Mouse (Mus musculus) CD8-positive naive resting alpha-beta T cell, adult 2 months (primary cell): Measurements from ENCODE around the gene Atcay.
A peak's percentile ranks its signal among the peaks of the same experiment; 100 is the strongest.
"Not testable (repeated sequence)": the region's sequence is repeated elsewhere in the genome, so short reads cannot be mapped to it uniquely, and the experiment has no call there.

ENCODE experiments used
- DNase-seq, 2 experiments: peaks; one replicate each; pipeline ENCODE4 v3.0.0; 2022; ENCODE audit warnings: low read depth in 2 of 2, low spot score in 2 of 2

The Atcay gene

DNA sequence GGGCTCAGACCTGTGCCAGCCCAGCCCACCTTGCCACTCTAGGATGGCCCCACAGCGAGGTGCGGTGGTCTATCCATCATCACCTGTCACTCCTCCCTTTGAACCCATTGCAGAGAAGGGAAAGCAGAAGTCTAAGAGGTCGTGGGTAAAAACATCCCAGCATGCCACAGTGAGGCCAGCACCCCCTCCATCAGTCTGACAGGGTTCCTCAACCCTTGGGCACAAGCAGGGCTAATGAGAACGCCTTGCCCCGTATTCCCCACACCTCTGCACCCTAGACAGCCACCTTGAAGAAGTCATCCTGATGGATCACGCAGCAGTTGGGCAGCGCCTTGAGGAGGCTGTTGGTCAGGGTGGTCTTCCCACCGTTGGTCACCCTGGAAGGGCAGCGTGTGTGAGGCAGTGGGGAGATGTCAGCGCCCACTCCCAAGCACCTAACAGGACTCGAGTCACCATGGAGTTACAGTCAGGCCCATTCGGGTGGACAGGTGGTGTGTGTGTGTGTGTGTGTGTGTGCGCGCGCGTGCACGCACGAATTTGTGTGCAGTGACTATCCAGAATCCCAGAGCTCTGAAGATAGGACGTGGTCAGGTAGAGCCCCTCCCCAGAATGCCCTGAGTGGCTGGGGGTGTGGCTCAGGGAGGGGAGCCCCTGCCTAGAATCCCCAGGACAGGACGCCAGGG lies 29.9 kb downstream of the Atcay start:
- DNase-seq: no peak

DNA sequence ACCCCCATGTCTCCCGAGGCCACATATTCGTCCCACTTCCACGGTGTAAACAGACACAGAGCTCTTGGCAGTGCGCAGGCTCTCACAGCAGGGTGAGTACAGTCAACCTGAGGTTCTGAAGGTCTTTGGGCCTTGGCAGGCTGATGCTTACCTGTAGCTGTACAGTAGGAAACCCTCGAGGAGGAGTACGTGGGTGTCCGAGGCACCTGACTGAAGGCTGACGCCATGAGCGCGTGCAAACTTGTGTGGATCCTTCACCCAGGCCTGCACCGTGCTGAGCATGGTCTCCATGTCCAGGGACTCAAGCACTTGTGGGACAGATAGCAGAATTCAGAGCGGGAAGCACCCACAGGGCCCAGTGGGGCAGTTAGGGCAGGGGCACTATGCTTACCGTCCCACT lies 30.5 kb downstream of the Atcay start:
- DNase-seq: no peak

DNA sequence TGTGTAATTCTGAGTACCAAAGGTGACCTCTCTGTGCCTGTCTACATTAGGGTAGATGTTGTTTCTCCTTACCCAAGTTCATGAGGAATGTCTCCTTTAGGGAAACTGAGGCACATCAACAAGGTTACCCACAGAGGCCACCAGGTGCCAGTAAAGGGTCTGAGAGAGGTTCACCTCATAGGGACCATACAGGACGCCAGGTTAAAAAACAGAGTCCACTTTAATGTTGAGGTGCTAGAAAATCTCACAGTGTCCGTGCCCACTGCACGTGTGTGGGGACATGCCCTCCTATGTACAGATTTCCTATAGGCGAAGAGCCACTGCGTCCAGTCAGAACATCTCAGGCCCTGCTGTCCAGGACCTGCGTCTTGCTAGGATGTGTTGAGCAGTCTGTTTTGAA lies 31.6 kb downstream of the Atcay start:
- no peak for DNase-seq

DNA sequence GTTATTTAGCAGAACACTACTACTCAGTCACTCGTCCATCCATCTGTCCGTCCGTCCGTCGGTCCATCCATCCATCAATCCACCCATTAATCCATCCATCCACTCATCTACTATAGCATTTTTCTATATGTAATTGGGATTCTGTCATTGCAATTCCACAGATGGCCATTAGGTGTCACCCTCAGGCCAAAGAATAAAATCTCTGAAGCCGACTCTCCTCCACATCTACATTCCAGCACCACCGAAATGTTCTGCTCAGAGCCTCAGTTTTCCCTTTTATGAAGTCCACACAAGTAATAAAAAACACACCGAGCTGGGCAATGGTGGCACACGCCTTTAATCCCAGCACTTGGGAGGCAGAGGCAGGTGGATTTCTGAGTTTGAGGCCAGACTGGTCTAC lies 32.4 kb downstream of the Atcay start:
- peak; percentile 68 to 75 for DNase-seq

DNA sequence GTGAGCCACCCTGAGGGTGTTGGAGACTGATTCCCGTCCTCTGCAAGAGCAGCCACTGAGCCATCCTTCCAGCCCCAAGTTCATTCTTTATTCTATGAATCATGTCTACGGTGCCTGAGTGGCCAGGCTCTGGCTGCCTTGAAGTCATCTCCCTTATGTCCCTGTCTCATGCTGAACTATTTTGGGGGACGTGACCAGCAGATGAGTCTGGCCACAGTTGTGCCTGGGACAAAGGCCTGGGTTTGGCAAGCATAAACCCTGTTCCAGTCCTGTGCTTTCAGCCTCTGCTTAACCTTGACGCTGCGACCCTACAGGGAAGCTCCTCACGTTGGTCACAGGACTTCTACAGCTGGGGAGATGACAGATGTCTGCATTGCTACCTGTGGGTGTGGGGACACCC lies 33.3 kb downstream of the Atcay start:
- no peak for DNase-seq

DNA sequence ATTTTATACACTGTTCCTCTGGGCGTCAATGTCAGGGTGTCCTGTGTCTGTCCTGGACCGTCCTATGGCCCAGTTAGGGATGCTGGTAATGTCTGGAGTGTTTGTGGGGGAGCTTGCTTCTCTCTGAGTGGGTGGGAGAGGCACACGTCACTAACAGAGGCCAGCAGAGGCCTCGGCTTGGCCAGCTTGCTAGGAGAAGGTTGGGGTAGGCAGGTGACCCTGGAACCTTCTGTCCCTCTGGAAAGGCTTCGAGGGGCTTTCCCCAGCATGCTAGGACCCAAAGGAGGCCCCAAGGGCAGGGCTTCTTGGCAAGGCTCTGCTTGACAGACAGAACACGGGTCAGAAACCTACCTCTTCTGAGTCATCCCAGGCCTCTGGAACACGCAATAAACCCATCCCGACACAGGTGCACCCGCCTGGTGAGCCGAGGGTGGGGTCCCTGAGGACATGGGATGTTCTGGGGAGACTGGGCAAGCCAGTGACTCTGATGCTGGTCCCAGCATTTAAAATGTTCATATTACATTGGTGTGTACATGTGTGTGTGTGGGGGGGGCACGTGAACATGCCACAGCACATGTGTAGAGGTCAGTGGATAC lies 34.1 kb downstream of the Atcay start:
- DNase-seq: no peak

DNA sequence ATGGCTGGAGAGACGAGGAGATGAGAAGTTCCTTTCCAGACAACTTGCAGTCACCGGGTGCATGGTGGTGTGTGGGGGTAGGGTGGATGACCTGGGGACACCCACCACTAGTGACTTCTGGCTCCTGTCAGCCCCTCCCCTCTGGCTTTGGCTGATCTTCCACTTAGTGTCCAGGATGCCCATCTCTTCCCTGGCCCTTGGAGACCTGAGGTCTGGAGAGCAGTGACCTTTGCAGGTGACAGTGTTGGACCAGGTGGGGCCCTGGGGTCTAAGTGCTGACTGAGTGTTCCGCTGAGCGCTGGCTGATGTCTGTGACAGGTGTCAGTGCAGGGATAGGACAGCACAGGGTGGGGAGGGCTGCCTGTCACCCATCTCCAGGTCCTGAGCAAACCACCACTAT lies 35.3 kb downstream of the Atcay start:
- no peak for DNase-seq

DNA sequence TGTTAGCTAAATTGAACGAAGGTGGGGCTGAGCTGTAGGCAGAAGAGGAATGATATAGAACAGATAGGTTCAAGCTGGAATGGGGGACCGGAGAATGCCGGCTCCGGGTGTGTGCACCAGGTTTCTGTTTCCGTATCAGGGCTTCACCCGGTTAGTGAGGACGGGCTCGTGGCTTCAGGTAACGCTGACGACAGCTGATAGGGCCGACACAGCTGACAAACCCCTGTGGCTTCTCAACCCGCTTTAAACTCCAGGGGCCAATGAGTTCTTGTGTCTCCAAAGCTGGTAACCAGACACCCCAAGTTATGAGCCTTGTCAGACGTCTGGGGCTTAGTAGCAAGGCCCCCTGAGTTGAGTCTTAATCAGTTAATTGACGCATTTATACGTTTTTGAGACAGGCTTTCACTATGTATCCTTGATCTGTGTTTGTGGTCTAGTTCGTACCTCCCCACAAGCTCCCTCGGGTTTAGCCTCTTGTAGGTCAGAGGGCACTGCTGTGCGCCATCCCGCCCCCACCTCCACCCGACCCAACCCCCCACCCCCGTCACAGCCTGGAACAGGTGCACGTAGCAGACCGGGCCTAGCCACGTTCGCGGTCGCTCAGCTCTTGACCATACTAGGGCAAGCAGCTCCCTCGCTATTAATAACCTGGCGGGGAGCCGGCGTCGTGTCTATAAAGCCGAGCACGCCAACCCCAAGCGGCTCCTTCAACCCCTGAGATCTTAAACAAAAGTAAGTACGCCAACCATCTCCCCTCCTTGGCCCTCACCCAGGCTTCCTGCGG lies 36.5 kb downstream of the Atcay start:
- DNase-seq: peak in 1 of 2 experiments; percentile 49

DNA sequence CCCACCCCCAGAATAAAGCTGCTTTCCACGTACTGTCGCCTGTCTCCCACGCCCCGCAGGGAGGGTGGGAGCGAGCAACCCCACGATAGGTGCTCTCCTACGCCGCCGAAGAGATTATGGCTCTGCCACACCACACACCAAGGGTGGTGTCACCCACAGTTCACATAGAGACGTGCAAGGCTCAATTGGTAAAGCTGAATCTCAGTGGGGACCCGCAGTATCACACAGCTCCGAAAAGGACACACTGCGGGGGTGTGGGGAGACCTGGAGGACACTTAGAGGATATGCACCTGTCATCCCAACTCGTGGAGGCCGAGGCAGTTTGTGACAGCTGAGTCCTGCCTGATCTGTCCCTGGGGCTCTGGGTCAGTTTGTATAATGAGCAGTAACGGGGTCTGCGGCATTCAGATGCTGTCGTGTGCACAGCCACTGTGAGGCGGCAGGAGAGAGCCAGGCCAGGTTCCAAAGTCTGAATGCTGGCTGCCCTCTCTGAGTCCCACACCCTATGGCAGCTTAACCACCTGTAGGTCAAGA lies 37.6 kb downstream of the Atcay start:
- DNase-seq: no peak

DNA sequence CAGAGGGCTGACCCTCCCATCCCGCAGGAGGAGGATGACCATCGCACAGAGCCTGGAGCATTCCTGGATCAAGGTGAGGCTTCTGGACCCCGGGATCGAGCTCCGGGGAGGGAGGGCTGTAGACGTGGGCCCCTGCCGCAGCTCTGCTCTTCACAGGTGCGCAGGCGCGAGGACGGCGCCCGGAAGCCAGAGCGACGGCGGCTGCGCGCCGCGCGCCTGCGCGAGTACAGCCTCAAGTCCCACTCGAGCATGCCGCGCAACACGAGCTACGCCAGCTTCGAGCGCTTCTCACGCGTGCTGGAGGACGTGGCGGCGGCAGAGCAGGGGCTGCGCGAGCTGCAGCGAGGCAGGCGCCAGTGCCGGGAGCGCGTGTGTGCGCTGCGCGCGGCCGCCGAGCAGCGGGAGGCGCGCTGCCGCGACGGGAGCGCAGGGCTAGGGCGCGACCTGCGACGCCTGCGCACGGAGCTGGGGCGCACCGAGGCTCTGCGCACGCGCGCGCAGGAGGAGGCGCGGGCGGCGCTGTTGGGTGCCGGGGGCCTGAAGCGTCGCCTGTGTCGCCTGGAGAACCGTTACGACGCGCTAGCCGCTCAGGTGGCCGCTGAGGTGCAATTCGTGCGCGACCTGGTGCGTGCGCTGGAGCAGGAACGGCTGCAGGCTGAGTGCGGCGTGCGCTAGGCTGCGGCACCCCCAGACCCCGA lies 38.2 kb downstream of the Atcay start:
- peak; percentile 75 to 79 for DNase-seq

DNA sequence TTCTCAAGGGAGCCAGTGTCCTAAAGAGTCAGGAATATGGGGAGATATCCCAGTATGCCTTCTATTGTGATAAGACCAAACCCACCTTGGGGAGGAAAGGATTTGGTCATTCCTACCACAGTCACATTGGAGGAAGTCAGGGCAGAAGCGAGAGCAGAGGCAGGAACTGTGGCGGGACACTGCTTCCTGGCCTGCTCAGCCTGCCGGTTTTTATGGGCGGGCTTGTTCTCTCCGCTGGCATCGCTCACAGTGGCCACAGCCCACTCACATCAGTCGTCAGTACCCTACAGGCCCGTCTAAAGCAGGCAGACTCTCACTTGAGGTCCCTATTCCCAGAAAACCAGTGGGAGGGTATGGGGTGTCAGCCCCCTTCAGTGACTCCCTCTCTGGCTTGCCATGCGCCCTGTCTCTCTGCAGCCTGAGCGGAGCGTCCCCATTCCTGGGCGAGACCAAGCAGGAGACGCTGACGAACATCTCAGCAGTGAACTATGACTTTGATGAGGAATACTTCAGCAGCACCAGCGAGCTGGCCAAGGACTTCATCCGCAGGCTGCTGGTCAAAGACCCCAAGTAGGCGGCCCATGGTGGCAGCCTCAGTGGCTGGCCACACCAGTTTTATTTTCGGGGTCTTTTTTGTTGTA lies 39.2 kb downstream of the Atcay start:
- no peak for DNase-seq

DNA sequence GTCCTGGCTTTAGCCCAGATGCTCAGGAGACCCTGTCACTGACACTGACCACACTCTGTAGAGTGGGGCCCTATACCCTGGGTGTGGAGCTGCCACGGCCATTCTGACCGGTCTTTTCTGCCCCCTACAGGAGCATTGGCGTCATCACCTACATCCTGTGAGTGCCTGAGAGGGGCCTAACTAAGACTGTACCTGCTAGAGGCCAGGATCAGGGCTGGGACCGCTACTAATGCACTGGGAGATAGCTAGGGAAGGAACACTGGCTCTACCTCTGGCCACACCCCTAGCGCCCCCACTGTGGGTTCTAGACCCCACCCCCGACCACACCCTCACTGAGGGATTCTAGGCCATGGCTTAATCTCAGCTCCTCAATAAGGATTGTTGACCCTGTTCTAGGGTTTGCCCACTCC lies 39.7 kb downstream of the Atcay start:
- no peak for DNase-seq

DNA sequence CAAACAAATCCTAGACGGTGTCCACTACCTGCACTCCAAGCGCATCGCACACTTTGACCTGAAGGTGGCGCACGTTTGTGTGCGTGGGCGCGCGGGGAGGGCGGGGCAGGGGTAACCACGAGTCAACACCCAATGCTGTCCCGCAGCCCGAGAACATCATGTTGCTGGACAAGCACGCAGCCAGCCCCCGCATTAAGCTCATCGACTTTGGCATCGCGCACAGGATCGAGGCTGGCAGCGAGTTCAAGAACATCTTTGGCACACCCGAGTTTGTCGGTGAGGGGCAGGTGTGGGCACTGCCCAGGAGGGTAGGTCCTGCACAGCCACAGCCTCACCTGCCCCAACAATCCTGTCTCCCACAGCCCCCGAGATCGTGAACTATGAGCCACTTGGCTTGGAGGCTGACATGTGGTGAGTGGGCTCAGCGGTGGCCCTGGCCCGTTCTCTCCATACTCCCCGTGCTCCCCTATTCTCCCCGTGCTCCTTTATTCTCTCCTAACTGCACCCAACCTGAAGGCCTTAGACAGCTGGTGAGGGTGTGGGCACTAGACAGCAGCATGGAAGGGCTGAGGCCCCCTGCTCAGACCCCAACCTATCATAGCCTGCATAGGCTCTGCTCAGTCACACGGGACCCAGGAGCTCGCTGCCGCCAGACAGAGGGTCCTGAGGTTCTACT lies 40.3 kb downstream of the Atcay start:
- no peak for DNase-seq

DNA sequence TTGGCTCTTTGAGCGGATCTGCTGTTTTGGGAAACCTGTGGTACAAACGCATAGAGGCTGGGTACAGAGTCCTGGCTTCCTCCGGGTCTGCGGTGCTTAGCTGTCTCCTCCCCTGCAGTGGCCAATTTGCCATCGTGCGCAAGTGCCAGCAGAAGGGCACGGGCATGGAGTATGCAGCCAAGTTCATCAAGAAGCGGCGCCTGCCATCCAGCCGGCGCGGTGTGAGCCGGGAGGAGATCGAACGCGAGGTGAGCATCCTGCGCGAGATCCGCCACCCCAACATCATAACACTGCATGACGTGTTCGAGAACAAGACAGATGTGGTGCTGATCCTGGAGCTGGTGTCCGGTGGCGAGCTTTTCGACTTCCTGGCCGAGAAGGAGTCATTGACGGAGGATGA lies 40.8 kb downstream of the Atcay start:
- no peak for DNase-seq

DNA sequence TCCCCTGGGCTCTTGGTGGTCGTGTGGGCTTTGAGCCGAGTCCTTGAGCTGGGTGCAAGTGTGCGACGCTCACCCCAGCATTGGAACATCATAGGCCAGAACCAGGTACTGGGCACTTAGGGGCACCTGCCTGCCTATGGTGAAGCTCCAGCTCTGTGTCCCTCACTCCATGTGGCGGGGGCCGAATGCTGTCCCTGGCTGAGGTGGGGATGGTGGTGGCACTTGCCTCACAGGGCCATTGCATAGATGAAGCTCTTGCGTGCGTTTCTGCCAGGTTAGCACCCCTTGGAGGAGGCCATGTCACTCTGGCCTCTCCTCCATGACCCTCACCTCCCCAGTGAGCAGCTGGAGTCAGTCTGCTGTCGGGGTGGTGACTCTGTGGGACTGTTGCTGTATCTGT lies 43.5 kb downstream of the Atcay start:
- DNase-seq: no peak

DNA sequence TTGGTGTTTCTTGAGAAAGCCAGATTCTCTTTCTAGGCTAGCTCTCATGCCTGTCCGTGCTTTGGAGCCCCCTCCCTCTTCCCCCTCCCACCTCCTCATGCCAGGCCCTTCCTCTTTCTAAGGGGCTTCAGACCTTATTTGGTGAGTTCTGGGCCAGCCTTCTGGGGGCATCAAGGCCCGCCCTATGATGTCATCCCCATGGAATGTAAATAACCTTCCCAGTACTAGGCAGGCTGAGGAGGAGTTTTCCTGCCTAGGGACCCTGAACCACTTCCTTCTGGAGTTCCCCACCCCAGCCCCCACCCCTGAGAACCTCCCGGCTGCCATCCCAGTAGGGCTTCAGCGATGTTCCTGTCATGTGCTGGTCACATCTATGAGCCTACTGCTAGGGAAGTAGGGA lies 45.9 kb downstream of the Atcay start:
- no peak for DNase-seq

DNA sequence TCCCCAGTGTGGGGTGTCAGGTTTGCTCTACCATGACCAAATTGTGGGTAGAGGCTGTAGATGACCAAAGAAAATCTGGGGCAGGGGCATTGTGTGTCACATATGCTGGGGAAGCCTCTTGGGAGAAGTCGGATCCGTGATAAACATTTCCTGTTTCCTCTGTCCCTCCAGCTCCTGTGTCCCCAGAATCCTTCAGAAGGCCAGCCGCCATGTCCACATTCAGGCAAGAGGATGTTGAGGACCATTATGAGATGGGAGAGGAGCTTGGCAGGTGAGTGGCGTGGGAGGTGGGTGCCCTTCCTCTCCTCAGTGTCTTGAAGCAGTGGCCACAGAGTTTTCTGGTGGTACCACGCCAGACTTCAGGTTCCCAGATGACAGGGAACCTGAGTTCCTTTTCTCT lies 46.8 kb downstream of the Atcay start, which contains the start of gene 4930442H23Rik:
4930442H23Rik (minus strand) TSS at position 45 of the 400 bp plus-strand sequence.
- no peak for DNase-seq

DNA sequence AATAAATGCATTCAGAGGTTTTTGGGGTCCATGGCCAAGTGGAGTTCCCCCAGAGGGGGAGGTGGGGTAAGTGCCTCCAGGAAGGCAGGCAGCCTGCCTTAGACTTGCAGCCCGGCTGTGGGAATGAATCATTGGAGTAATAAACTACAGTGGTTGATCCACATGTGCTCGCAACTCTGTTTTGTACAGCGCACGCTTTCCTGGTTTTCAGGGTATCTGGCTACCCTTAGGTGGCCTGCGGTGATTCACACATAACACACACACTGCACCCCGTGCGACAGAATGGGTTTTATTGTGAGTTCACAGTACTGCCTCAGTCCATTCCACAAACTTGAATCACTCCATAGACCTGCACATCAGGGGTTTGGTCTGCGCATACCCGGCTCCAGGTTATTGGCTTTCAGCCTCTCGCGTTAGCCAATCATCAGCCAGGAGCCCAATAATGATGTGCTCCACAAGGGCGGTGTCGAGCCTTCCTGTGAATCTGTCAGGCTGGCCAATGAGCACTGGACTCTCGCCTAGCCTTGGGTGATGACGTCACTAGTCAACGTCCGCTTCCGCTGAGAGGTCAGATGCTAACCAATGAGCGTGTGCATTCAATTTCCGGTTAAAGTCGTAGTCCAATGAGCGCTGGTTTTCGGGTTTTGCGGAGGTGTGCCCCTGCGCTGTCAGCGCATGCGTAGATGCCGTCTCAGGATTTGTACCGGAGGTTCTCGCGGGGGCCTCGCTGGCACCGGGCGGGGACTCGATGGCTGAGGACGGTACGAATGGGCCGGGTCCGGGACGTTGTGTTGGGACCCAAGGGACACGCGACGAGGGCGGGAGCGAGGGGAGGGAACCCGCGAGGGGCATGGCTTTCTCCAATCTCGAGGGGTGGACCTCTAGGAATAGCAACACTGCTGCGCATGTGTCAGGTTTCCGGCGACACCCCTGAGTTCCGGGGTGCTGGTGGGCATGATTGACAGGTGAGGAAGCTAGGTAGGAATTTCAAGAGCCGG lies 48.0 kb downstream of the Atcay start, which contains the start of gene Dapk3:
Dapk3 (plus strand) TSS at position 670 of the 998 bp plus-strand sequence.
- DNase-seq: peak; percentile 92 to 93

DNA sequence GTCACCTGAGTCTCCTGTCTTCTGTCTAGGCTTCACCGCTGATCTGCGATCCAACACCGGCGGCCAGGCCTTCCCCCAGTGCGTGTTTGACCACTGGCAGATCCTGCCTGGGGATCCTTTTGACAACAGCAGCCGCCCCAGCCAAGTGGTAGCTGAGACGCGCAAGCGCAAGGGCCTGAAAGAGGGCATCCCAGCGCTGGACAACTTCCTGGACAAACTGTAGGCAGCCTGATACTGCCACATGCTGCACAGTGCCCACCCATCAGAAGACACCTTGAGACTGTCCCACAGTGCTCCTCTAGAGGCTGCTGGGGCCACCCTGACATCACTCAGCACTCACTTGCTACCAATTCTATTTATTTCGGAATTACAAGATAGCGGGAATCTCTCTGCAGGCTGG lies 48.8 kb downstream of the Atcay start:
- not testable (repeated sequence) for DNase-seq
